Mouse (Mus musculus) heart, postnatal 25 days (tissue): ENCODE measurements around the gene Inhbb. TPM values are rescaled to one million over a fixed set of nuclear protein-coding genes. Genes with fewer than 3 reads are reported as not detected.

Experiments used
- DNase-seq: peaks from one replicate; pipeline ENCODE4 v3.0.0; 2022; ENCODE audit warnings: low spot score
- intact Hi-C: fragments of 180-260 bp; cut with DNase I; formaldehyde crosslinking; loops from one replicate; pipeline ENCODE4 v1.15.1; 2025
- total RNA-seq, 2 experiments: library from RNA; stranded (reverse); gene quantifications; 2 replicates each; pipeline ENCODE4 v1.2.3; 2021

Gene Inhbb
- total RNA-seq: 1 to 10 TPM in 1 of 2 experiments, under 1 TPM in 1; 0.99 to 1.9 TPM

DNA sequence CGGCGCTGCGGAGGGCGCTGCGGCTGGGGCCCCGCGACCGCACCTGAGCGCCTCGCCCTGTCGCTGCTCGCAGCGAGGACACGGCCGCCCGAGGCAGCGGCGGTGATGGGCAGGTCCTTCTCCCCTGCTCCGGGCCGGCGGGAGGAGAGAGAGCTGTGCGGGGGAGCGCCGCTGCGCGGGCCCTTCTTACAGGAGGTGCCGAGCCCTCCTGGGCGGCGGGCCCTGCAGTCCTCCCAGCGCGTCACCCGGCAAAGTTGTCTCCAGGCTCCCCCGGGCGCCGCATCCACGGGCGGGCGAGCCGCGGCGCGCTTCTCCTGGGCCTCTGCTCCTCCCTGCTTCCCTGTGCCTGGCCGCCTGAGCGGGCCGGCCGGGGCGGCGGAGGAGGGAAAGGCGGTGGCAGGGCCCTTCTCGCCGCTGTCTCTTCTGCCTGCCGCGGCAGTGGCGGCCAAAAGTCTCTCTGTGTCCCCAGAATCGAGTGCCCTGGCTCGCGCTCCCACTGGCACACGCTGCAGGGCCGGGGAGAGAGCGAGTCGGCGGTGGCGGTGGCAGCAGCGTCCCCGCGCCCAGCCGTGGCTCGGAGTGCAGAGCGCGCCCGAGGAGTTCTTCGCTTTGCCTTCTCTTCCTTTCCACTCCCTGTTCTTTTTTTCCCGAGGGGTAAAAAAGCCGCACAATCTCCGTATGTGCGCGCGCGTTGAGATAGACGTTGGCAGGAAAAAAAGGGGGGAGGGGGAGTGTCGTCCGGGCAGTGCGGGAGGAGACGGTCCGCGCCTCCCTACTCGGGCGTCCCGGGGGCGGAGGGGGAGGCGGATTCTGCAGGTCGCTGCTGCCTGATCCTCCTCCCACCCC is at the start of gene Inhbb:
Gene Inhbb (minus strand): TSS at position 673 of the 846 bp plus-strand sequence.
- DNase-seq: no peak
- intact Hi-C loops: loop anchor here (5.0 to 10.0 kb wide), 3 partner anchors 164 to 657 kb away; no protein-coding TSS in a partner anchor

DNA sequence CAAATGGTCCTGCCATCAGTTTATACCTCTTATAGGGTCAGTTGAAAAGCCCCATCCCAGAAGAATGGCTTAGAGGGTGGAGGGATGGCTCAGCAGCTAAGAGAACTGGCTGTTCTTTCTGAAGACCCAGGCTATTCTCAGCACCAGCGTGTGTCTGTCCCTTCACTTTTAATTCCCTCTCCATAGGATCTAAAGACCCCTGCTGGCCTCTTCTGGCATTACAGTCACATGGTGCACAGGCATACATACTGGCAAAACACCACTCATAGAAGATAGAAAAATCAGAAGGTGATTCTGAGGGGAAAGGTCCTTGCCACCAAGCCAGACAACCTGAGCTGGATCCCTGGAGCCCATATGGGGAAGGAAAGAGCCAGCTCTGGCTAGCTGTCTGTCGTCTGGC is 41.3 kb upstream of the Inhbb start:
- DNase-seq: no peak
- intact Hi-C loops: loop anchor here (5.0 kb wide), 2 partner anchors 64 to 371 kb away; partner anchors contain the start of gene Tmem185b

DNA sequence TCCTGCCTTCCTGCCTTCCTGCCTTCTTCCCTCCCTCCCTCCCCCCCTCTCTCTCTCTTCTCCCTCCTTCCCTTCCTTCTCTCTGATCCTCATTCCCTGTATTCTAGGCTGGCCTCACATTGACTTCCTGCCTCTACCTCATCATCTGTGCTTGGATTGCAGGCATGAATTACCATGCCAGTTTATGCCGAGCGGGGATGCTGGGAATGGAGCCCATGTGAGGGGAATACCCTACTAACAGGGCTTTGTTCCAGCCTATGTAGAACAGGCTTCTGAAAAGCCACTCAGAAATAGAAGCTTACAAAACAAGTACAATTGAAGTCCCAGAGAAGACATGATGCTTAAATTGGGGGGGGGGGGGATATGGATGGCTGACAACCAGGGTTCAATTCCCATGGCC is 38.0 kb upstream of the Inhbb start:
- intact Hi-C loops: loop anchor here (5.0 kb wide), 2 partner anchors 67 to 368 kb away; partner anchors contain the start of gene Tmem185b
- DNase-seq: no peak

DNA sequence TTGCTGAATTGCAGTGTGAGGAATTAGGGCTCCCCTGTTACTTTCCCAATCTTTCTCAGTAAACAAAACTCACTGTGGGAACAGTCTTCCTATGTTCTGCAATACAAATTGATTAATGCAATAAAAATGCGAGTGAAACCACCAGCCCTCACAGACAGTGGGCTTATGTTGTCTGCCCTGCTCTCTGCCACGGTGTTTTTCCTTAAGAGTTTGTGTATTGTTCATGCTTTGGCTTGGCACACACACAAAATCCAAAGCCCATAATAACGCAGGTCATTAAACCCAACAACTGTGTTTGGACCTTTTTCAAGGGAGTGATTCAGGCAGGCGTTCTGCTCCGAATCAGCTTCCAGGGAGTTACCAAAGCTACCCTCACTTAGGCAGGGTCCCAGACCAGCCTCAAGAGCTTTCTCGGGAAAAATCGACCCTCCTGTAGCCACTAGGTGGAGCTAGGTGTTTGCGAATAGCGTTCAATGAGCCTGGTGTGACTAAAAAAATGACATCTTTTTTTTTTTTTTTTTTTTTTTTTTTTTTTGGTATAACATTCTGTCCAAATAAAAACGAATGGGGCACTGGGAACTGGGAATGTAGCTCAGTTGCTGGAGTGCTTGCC is 36.1 kb upstream of the Inhbb start:
- intact Hi-C loops: loop anchor here (5.0 to 10.0 kb wide), 3 partner anchors 89 to 437 kb away; no protein-coding TSS in a partner anchor
- no peak for DNase-seq

DNA sequence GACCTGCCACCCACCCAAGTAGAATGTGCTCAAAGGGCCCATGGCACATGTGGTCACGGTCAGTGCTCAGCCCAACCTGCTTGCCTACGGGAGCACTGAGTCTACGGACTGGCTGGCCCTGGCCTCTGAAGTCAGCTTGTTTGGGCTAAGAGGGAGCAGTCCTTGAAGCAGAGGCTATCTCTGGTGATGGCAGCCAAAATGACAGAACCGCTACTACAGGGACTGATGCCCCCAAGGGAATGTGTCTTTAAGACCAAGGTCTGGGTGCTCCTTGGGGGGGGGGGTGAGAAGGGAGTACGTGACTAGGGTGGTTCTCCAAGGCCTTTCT is 35.4 kb upstream of the Inhbb start:
- DNase-seq: no peak
- intact Hi-C loops: loop anchor here (5.0 to 10.0 kb wide), 3 partner anchors 90 to 437 kb away; no protein-coding TSS in a partner anchor

DNA sequence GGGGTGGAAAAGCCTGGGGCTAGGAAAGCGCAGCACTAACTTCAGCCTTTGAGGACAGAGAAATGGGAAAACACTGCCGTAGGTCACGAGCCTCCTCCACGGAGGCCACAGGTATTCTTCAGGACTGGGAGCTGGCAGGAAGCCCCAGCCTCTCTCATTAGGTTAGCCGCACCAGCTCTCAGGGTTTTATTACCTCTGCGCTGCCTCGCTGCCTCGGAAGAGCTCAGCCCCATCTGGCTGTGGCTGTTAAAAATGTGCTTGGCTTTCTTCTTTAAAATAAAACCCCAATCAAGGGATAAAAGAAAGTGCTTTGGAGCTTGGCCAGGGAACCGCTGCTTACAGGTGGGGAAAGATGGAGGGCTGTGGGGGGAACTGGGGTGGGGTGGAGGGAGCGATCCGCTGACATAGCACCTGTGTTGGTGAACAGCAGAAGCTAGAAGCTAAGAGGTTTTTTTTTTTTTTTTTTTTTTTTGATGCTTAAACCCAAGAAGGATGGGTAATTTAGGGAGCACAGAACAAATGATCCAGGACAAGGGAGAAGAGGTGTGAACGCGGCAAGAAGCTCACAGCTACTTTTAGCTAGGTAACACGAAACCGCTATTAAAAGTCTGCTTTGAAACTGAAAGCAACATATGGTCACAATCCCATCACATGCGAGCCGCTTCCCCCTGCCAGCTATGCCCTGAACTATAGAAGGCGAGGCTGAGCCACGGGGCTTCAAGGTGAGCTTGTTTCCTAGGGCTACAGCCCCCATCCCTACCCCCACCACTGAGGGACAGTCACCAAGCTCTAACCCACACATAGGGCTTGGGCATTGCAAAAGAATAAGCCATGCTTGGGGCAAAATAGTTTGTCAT is 34.9 kb upstream of the Inhbb start:
- intact Hi-C loops: loop anchor here (5.0 to 10.0 kb wide), 3 partner anchors 90 to 438 kb away; no protein-coding TSS in a partner anchor

GRCm38 (mm10) chr1:119453731-119454130 is 31.7 kb upstream of the Inhbb start:
- intact Hi-C loops: loop anchor here (10.0 kb wide), 1 partner anchor 441 kb away; no protein-coding TSS in a partner anchor
- no peak for DNase-seq

More for the DNA sequence above, 34.9 kb upstream of the Inhbb start:
- no peak for DNase-seq

DNA sequence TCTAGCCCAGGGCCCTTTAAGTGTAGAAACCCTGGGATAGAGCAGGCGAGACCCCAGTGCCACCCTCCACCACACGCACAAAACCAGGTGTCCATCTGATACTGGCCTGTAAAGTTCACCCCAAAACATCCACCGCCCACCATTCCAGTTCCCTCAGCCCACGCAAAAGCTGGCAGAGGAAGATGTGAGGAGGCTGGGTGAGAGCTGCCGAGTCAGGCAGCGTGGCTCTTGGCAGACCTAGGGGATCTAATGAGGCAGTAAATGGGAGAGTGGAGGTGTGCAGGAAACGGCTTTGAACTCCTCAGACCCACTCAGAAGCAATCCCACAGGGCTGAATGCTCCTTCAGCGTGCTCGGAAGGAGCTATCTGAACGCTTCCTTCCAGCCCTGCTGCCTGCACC is 29.4 kb upstream of the Inhbb start:
- intact Hi-C loops: loop anchor here (10.0 kb wide), 1 partner anchor 443 kb away; no protein-coding TSS in a partner anchor
- no peak for DNase-seq

GRCm38 (mm10) chr1:119450651-119451345 is 28.8 kb upstream of the Inhbb start:
- intact Hi-C loops: loop anchor here (10.0 kb wide), 1 partner anchor 444 kb away; no protein-coding TSS in a partner anchor
- no peak for DNase-seq

GRCm38 (mm10) chr1:119446753-119447283 is 24.8 kb upstream of the Inhbb start:
- no peak for DNase-seq
- intact Hi-C loops: no loop called here

DNA sequence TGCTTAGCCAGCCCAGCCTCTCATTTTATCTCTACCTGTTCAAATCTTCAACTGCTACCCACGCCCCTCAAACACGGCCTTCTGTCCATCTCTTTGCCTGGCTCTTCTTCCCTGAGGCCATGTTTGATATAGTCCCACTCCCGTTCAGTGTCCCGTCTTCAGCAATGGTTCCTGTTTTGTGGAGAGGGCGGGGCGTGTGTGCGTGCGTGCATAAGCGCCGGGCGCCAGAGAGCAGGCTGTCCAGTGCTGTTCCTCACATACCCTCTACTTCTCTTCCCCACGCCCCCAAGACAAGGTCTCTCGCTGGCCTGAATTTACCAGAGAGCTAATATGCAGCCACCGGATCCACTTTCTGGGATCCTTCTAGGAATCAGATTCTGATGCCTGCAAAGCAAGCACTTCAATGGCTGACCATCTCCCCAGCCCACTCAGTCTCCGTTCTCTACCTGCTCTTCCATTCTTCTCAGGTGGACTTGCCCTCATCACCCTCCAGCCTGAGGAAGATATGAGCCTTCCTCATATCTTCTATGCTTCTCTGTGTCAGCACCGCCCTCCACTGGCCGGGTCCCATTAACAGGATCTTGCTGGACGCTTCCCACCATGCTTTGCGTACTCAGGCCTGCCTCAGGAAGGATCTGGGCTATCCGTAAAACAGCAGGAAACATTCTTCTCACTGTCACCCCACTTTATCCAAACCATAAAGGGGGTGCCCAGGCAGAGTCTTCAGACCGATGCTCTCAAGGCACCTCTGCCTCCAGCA is 21.7 kb upstream of the Inhbb start:
- intact Hi-C loops: no loop called here
- DNase-seq: no peak

GRCm38 (mm10) chr1:119442901-119443300 is 20.9 kb upstream of the Inhbb start:
- intact Hi-C loops: no loop called here

DNA sequence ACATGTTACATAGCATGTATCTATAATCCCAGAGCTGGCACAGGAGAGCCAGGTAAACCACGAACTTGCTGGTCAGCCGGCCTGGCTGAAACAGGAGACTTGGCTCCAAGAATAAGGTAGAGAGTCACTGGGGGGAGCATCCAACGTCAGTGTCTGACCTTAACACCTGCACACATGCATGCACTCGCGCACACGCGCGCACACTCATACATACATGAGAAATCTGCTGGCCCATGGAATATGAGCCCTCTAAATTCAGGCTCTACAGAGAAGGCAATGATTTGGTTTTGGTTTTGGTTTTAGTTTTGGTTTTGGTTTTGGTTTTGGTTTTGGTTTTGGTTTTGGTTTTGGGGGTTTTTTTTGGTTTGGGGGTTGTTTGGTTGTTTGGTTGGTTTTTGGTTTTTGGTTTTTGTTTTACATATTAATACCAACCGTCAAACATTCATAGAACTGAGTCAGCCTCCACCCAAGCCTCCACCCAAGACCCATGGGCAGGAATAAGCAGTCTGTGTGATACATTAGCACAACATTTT is 16.1 kb upstream of the Inhbb start:
- intact Hi-C loops: no loop called here
- no peak for DNase-seq

More at GRCm38 (mm10) chr1:119442901-119443300, 20.9 kb upstream of the Inhbb start:
- DNase-seq: no peak

DNA sequence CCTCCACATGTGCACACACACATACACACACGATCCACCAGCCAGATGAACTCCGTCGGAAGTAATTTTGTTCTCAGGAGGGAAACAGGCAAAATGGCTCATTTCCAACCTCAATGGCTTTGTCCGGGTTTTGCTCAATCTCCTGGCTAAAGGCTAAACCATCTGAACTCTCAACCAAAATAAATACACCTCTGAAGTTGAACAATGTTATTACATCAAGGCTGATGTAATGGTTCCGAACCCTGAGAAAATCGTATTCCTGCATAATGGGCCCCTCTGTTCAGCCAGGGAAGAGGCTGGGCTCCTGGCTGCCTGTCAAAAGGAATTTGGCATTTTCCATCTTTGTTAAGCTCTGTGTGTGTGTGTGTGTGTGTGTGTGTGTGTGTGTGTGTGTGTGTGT is 15.4 kb upstream of the Inhbb start:
- intact Hi-C loops: no loop called here
- DNase-seq: no peak

DNA sequence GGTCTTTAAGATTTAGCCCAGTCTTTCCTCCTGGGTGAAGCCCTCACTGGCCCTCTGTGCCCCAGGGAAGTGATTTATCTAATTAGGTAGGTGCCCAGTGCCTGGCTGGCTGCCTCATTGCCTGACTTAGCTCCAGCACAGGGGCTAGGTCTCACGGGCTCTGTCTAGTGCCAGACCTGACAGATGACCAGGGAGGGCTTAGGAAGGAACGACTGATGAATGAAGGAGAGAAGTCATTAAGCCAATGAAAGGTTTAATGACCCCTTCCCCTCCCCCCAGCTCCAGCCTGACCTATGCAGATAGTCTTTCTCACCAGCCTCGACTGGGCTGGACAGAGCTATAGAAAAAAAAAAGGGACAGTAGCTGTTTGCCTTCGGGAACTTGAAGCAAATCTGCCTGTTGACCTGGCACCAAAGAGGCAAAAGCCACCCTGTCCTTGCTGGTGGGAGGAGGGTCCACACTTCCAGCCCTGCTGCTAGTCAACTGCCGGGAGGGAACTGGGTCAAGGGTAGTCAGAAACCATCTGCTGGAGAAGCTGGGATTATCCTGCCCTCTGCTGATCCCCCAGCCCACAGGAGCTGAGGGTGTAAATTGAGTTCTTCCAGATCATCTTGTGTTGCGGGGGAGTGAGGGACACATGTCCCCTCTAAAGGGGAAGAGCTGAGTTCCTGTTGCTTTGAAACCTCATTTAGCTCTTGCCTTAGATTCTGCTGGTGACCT is 2.3 kb upstream of the Inhbb start:
- intact Hi-C loops: loop anchor here (5.0 to 10.0 kb wide), 3 partner anchors 167 to 660 kb away; no protein-coding TSS in a partner anchor
- DNase-seq: no peak

GRCm38 (mm10) chr1:119423510-119423909 is 1.5 kb upstream of the Inhbb start:
- no peak for DNase-seq
- intact Hi-C loops: loop anchor here (1.0 to 10.0 kb wide), 4 partner anchors 166 to 659 kb away; no protein-coding TSS in a partner anchor

- intact Hi-C loops: loop anchor here (1.0 to 10.0 kb wide), 4 partner anchors 165 to 658 kb away; no protein-coding TSS in a partner anchor
- no peak for DNase-seq
These were observed 490 bp upstream of the Inhbb start for GRCm38 (mm10) chr1:119422460-119423015.
